Mouse (Mus musculus) adrenal gland, adult 2 months (tissue): ENCODE data around the gene Ruvbl2. TPM values are rescaled to one million over a fixed set of nuclear protein-coding genes. Genes with fewer than 3 reads are reported as not detected.

Source experiments
- DNase-seq: peaks from one replicate; pipeline ENCODE4 v3.0.0; 2021
- polyA plus RNA-seq: library from polyadenylated mRNA; depleted of rRNA; stranded (reverse); fragments of >200 nt; gene quantifications from 2 replicates; pipeline ENCODE4 v1.2.3, GENCODE M21; 2012
- total RNA-seq, 2 experiments: library from RNA; stranded (reverse); gene quantifications; 2 replicates each; pipeline ENCODE4 v1.2.3; 2021

The Ruvbl2 gene
- total and polyA plus RNA-seq, 3 experiments, result 38.2 to 89.3 (median 52.3) TPM

DNA sequence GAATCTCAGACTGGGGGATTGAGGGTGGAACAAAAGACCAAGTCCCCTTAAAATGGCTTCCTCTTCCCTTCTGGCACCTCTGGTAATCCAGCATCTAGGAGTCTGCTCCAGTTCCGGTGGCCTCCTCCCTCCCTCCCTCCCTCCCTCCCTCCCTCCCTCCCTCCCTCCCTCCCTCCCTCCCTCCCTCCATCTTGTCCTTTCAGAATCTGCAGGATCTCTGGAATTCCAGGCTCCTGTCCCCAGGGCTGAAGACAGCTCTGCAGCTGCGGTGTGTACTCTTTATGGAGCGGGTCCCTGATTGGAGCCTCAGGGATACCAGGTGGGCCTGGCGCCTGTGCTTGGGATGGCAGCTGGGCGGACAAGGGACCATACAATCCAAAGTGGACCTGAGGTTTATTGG, 23.4 kb upstream of the Ruvbl2 start:
- no peak for DNase-seq

GRCm38 (mm10) chr7:45460860-45461314, 23.0 kb upstream of the Ruvbl2 start:
- DNase-seq, result peak; percentile 91

DNA sequence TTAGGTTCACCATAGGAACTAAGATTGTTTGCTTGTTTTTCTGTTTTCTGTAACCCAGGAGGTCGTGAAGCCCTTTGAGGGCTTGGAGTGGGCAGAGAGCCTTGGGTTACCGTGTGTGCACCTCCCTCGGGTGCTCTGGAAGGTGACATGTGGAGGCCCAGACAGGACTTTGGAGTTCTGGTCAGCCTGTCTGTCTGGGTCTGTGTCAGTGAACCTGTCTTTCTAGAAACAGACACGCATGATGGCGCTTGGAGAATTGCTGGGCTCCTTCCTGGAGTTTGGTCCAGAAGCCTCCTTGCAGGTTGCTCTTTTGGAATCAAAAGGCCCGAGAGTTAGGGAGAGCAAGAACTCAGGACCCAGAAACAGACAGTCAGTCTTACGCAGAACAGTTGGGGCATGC, 22.5 kb upstream of the Ruvbl2 start:
- no peak for DNase-seq

DNA sequence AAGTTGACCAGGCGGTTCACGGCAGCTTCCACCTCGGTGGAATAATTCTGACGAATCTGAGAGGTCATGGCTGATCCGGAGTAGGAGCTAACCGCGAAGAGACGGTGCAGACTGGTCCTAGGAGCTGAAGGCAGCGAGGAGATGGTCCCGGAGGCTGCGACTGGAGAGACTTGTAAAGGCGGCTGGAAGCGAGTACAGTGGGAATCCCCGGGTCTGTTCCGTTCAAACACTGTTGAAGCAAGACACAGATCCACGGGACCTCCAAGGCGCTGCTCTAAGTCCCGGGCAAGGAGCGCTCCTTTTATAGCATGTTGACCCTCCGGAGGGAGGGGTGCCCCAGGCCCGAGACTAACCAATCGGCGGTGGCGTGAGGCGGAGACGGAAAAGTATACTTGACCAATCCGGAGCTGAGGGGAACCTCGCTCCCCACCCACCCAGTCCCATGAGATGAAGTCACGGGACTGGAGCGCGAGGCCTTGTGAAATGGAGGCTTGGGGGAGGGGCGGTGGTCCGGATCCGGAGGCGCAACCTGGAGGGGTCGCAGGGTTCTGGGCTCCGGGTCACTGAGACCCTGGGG, 21.8 kb upstream of the Ruvbl2 start, which contains the start of gene Ftl1:
Ftl1 (minus strand) TSS at position 321 of the 577 bp plus-strand sequence.
- DNase-seq, result peak; percentile 99

DNA sequence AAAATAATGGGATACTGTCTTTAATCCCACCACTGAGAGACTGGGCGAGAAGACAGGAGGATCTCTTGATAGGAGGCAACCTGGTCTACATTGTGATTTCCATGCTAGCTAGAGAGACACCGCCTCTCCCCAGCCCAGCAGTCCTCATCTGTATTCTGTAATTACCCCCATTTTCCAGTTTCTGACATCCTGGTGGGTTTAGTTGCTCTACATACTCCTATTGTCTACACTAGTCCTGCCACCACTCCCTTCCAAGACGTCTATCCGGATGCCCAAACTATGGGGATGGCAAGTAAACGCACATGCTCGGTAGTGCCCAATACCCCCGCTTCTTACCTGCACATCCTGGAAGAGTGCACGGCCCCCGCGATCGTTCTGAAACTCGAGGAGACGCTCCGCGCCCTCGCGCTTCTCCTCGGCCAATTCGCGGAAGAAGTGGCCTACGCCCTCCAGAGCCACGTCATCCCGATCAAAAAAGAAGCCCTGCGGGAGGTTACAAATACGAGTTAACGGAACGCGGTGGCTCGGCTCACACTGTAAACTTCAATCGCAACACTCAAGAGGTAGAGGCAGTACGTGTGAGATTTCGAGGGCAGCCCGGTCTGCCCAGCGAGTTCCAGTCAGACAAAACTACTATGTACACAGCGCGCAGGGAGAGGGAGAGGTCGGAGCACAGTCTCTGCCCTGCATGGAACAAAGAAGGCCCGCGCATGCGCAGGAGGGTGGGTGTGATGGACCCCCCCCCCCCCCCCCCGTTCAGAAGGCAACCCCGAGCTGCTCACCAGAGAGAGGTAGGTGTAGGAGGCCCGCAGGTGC, 21.1 kb upstream of the Ruvbl2 start:
- peak; percentile 84 for DNase-seq

DNA sequence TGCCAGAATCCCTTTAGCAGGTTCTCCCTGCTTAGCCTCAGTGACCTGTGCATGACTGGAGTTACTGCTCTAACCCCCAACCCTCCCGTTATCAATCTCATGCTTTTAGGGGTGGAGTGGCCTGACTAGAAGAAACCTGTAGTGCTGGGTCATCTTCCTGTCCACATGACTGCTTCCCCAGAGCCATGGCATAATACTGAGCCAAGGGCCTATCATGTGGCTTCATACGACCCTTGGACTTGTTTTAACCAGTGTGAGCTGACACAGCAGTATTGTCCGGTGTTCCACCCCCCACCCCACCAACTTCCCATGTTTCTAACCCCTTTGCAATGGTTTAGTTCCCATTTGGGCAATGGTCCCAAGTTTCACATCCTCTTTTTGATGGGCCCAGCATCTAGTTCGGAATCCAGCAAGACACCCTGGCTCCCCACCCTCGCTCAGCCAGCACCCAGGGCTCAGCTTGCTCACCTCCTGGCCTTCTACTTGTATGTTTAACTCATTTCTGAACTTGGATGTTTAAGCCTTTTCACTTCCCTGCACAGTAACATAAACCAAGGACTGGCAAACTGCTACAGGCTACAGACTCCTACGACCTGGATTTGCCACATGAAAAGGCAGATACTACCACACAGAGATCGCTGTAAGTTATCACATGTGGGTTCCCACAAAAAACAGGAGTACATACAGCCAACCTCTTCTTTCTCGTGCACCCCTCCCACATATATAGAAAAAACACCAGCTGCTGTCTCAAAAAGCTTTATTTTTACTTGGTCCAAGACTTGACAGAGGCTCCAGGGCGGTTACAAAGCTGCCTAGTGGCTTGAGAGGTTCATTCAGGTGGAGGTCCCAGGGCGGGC, 19.5 kb upstream of the Ruvbl2 start:
- DNase-seq, result peak; percentile 68

DNA sequence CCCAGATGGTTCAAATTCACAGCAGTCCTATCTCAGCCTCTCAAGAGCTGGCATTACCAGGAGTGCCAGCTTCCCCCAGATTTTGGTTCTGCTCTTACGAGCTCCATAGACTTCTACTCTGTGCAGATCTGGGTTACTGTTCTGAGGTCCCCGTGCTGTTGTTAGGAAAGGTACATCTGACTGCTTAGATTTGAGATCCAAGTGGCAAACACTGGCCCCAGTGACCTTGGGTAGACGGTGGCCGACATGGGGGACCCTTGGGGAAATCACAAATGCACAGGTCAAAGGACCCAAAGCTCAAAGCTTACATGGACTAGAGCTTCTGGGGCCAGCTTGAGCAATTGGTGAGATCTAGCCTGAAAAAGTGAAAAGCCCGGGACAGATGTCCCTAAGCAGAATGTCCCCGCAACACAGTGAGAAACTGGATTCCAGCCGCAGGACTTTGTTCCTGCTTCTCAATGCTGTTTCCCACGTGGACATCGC, 18.9 kb upstream of the Ruvbl2 start:
- DNase-seq, result no peak

DNA sequence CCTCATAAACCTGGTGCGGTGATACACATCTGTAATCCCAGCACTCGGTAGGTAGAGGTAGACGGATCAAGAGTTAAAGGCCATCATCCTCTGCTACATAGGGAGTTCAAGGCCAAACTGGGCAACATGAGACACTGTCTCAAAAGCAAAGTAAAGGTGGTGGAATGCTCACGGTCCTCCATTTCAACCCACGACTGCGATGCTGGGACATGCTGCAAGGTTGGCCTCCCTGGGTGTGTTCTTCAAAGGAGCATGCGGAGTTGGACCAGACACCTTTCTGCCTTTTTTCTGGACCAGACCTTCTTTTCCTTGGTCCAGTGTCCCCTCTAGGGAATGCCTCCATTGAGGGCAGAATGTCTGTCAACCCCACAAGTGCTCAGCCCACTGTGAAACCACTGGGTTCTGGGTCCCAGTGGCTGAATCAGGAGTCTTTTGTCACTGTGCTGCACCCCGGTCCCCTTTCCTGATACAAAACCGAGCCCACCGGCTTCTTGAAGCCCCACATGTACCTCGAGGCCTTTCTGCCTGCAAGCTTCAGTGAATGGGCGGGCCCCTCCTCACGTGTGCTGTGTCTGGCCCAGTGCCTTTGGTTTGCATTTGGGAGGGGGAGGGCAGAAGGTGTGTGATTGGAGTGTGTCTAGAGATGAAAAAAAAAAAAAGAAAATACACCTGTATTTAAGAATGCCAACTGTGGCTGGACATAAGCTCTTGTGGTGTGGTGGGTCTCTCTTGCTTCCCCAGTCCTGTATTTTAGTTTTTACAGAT, 18.2 kb upstream of the Ruvbl2 start:
- no peak for DNase-seq

DNA sequence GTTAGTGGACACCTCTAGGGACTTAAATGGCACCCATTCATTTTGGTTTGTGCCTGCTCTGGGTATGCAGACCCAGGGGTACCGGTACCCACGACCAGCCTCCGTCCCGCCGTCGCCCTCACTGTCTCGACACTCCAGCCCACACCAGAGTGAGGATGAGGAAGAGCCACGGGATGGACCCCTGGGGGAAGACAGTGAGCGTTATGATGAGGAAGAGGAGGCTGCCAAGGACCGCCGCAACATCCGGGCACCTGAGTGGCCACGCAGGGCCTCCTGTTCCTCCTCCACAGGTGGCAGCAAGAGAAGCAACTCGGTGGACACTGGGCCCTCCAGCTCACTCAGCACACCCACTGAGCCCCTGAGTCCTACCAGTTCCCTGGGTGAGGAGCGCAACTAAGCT, 17.1 kb upstream of the Ruvbl2 start:
- no peak for DNase-seq

DNA sequence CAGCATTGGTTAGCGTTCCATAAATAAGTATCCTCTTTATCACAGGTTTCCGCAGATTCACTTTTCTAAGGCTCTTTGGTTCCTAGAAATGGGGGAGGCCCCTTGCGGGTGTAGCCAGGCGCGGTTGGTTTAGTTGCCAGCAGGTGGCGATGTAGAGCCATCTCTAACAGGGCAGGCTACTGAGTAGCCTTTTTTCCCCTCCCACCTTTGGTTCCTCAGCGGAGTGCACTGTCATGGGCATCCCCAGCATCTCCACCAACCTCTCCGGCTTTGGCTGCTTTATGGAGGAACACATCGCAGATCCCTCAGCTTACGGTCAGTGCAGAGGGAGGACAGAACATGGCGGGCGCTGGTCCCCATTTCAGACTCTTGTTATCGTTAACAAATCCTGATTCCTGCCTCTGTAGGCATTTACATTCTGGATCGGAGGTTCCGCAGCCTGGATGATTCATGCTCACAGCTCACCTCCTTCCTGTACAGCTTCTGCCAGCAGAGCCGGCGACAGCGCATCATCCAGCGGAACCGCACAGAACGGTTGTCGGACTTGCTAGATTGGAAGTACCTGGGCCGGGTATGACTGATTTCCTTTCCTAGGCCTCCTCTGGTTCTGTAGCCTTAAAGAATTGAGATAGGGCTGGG, 13.6 kb upstream of the Ruvbl2 start:
- peak; percentile 86 for DNase-seq

- DNase-seq, result no peak
These were observed 12.1 kb upstream of the Ruvbl2 start for GRCm38 (mm10) chr7:45449974-45450373.

DNA sequence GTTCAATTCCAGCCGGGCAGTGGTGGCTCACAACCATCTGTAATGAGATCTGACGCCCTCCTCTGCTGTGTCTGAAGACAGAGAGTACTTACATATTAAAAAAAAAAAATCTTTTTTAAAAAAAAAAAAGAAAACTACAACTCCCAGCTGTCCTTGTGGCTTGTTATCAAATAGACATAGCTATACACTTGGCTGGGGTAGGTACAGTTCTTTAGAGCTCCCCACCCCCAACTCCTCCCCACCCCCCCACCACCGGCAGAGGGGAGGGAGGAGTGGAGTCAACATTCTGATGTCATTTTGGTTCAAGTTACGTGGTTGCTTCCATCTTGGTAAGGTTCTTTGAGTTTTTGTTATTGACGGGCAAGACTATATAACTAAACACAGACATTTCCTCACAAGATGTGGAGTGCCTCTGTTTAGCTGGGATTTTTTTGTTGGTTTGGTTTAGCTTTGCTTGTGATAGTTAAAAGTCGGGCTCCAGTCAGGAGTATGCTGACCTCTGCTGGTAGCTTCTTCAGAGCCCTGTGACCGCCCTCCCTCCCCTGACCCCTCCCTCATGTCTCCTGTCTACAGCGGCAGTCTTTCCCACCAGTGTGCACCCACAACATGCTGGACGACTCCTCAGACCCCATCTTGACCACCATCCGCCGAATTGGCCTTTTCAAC, 9.6 kb upstream of the Ruvbl2 start:
- DNase-seq, result no peak

- DNase-seq, result no peak
These were observed 8.7 kb upstream of the Ruvbl2 start for GRCm38 (mm10) chr7:45446589-45446988.

DNA sequence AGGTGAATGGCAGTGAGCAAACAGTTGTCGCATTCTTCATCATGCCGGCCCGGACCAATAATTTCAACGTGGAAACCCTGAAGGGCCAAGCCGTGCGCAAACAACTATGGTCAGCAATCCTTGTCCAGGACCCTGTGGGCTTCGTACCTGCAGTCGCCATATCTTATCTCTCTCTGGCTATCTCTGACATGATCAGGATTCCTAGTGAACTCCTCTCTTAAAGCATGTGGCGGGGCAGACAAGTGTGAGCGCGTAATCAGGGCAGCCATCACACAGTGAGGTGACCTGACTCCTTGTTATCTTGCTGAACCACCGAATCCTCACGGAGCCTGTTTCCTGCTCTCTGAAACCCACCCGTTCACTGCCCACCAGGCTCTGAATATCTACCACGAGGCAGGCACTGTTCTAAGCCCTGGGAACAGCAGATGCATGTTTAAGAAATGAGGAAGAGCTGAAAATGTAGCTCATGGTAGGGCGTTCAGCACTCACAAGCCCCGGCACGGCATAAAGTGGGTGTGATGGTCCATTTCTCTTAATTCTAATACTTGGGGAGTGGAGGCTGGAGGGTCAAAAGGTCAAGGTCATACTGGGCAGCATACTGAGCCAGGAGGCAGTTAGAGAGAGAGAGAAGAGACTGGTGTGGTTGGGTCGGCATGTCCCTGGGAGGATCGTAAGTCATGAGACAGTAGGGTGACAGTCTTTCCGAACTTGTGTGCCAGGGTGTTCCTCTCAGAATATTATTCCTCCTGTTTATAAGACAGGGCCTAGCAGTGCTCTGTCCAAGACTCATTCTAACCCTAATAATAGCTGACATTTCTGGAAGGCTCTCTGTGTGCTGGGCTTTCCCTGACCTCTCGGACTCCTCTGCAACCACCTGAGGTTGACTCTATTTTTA, 5.9 kb upstream of the Ruvbl2 start:
- no peak for DNase-seq

DNA sequence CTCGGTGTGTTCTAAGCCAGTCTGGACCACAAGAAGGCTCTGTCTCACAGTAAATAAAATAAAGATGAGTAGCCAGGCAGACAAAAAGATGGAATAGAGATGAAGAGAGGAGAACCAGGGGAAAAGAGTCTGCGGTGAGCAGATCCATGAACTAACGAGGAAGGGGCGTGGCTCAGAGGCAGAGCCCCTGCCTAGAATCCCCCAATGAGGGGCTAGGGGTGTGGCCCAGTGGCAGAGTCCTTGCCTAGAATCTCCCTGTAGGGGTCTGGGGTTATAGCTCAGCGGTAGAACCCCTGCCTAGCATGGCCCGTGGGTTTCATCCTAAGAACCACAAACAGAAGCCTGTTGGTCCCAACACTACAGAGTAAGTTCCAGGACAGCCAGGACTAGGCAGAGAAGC, 850 bp downstream of the Ruvbl2 start:
- no peak for DNase-seq

- no peak for DNase-seq
These were observed 1.5 kb downstream of the Ruvbl2 start for GRCm38 (mm10) chr7:45436444-45436843.

GRCm38 (mm10) chr7:45435038-45435437, 2.9 kb downstream of the Ruvbl2 start:
- no peak for DNase-seq

DNA sequence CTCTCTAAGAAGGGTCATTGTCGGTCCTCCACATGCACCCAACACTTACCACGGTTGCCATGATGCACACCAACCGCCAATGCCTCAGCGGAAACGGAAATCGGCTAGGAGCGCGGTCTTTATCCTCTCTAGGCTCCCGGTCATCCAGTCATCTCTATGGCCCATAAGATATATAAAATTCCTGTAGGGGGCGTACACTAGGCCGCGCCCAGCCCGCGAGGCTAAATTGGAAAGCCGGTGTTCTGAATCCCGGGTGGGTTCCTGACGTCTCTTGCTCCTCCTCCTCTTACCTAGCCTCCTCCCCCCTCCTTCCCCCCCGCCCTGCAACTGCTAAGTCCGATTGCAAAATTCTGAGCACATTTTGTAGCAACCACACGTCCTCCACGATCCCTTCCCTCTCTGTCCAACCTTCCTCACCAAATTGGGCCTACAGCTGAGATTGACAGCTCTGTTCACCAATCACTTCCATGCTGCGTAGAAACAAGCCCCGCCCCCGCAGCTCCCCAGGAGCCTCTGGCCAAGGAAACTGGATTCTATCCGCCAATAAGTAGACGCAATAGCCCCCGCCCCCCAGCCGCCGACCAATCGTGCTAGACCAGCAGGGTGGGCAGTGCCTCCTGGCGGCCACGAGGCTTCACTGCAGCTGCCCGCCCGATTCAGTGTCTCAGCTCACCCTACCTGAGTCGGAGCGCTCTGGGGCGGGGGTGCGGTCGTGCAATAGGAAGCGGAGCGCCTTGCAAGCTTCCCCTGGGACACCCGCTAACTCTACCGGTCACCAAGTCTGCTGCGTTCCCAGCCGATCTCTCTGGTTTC, 3.5 kb downstream of the Ruvbl2 start, which contains the start of gene Gys1:
Gys1 (plus strand) TSS at position 642 of the 813 bp plus-strand sequence.
- DNase-seq, result peak; percentile 100

- DNase-seq, result no peak
These were observed 4.1 kb downstream of the Ruvbl2 start for GRCm38 (mm10) chr7:45433835-45434202.
